Mouse (Mus musculus) embryo, embryonic 11 days (tissue): ENCODE data around the gene Ccdc186.

Source experiments
- DNase-seq: peaks from one replicate; pipeline ENCODE4 v3.0.0-alpha.2; 2015

Ccdc186 gene

DNA sequence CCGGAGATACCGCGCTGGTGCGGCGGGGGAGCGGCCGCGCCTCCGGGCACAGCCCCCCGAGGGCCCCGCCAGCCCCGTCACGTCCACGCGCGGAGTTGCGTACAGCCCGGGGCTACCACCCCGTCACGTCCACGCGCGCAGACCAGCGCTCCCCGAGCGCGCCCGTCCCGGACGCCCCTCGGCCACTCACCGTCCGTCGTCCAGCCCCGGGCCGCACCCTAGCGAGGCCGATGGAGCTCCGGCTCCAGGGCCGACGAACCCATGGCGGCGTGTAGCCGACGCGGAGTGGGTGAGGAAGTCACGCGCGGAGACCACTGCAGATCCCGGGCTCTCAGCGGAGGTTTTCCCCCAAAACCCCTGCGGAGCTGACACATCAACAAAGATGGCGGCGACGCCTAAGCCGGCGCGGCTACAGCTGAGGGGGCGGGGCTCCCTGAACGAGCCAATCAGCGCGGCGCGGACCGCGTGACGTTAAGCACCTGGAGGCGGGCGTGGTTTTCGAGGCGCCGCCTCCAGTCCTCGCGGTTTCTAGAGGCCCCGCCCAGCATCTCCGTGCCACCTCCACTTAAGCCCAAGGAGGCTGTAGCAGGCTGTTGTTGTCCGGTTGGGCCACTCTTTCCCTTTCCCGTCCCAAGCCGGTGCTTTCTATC, at the start of gene Ccdc186:
TSS of gene Ccdc186 (minus strand) at position 393 of the 650 bp plus-strand sequence.
- DNase-seq = peak; percentile 100

DNA sequence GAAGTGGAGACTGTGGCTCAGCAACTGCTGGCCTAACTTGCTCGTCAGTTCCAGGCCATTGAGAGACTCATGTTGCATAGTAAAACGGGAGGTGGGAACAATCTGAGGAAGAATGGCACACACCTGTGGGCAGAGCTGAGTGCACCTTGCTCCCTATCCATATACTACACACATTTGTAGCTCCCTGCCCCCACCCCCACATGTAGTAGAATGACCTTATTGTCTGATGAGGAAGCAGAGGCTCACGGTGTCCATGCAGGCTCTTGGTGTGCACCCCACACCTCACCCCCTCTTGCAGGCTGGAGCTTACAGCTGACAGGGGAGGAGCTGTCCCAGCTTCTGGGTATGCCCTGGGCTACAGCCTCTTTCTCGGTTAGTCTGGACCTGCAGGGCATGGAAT, 45.7 kb upstream of the Ccdc186 start:
- DNase-seq = no peak

DNA sequence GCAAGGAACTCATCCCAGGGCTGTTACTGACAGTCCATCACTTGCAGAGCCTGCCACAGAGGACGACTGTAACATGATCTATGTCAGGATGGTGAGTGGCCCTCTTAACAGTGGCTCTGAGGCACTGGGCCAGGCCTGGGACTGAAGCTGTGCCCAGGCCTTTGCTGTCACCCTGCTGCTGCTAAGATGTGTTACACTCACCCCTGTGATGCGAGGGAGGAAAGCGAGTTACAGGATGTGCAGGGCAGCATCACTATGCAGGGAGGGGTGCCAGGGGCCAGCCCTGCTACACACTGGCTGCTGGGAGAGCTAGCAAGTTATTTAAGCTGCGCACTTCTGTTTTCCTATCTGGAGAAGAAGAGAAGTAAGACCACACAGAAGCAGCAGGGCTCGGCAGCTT, 34.5 kb upstream of the Ccdc186 start:
- DNase-seq = peak; percentile 26

DNA sequence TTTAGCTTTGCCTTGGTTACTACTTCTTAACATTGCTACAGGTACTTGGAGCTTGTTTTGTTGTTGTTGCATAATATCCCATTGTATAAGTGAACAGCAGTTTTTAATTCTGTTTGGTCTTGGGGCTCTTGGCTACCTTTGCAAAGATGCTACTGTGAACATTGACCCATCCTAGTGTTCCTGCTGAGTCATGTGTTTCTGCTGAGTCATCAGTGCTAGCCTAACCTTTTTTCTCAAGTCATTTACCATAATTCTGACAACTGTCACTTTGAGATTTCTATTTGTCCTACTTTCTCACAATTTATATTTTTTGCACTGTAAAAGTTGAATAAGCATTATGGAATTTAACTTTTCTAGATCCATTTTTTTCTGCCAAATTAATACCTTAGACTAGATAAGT, 30.6 kb upstream of the Ccdc186 start:
- DNase-seq = no peak

DNA sequence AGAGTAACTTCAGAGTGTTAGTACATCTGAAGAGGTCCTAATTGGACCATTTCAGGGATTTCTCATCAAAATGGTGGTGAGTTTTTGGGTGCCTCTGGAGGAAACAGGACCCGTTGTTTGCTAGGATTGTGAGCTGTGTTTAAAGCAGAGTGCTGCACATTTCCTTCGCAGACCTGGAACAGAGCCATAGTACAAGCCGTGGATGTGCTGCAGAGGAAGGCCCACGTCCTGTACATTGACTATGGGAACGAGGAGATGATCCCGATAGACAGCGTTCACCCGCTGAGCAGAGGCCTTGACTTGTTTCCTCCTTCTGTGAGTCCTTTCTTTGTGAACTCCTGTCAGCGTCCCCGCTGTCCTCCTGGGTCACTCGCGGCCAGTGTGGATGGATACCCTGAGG, 21.0 kb upstream of the Ccdc186 start:
- DNase-seq = no peak

DNA sequence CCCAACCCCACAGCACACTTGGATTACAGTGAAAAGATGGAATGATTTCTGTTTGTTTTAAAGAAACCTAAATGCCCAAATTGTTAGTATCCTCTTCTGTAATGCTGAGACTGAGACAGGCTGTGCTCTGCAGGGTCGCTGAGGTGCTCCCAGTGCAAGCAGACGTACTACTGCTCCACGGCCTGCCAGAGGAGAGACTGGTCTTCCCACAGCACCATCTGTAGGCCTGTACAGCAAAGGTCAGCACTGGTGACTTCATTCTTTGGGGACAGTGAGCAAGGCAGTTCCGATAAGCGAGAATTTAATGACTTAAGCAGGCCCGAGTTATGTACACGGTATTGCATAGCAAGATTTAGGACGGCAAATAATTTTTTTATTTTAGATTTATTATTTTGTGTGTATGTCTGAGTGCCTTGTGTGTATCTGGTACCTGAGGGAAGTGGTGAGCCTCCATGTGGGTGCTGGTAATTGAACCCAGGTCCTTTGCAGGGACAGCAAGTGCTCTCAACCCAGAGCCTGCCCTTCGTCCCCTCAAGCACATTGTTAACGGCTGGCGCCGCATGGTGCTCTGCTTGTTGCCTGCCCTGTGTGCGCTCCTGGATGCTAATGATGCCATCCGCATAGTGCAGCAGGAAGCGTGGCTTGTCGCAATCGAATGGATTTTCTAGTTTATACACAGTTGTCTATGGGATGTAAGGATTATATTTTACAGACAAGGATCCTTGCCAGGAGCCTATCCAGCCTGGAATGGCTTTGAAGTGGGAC, 17.1 kb upstream of the Ccdc186 start:
- peak; percentile 34 for DNase-seq

DNA sequence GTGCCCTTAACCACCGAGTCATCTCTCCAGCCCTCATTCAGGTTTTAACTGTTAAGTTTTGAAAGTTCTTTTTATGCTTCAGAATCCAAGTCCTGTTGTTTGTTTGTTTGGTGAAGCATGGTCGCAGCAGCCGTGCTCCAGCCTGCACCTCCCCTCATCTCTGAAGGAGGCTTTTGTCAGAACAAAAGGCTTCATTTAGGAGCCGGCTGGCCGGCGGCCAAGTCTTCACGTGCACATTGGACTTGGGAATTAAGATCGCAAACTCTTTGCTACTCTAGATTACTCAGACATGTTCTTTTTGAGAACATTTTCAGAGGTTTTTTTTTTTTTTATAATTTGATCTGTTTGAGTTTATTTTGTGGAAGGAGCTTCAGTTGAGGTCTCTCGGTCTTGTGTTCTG, 13.3 kb upstream of the Ccdc186 start:
- DNase-seq = peak; percentile 44

DNA sequence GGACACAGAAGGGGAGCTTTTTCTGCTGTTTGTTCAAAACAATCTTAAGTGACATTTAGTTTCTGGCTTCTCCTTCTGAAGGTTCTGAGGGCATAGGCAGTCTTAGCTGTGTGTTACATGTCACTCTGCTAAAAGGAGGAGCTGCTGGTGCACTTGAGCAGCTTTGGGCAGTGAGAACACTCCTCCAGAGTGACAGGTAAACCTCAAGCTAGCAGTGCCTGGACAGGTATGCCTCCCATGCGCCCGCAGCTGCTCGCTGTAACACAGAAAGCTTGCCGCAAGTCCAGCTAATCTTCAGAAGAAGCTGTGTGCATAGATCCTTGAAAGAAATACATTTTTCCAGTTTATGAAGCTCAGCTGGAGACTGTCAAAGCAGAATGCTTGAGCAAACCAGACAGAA, 8.2 kb upstream of the Ccdc186 start:
- DNase-seq = no peak

DNA sequence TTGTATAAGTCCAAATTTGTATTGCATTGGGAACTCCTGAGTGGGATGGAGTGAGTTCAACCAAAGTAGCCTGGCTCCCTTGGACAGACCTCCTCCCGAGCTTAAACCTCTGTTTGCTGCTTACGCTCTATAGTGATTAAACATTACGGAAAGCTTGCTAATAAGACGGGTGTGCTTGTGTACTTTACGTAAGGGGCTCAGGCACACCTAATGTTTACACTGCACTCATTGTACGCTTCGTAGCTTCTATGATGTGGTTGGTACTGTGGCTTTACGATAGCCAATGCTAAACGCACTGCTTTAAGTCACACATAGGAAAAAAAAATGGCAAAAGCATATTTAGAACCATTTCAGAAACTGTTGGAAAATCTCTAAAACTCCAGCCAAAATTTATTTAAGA, 7.3 kb upstream of the Ccdc186 start:
- DNase-seq = no peak

DNA sequence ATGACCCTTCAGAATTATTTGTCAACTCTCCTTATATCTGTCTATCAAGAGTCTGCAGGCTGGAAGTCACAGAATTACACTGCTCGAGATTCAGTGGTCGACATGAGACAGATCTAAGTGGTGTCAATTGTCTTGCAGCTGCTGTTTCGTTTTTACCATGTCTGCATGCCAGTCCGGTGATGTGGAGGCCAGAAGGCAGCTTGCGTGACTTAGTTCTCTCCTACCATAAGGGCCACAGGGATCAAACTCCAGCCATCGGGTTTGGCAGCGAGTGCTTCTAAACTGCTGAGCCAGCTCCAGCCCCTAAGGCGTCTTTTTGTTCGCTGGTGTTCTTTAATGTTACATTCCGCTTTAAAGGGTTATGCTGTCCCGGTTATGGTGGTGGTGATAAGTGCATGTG, 6.3 kb upstream of the Ccdc186 start:
- DNase-seq = no peak

DNA sequence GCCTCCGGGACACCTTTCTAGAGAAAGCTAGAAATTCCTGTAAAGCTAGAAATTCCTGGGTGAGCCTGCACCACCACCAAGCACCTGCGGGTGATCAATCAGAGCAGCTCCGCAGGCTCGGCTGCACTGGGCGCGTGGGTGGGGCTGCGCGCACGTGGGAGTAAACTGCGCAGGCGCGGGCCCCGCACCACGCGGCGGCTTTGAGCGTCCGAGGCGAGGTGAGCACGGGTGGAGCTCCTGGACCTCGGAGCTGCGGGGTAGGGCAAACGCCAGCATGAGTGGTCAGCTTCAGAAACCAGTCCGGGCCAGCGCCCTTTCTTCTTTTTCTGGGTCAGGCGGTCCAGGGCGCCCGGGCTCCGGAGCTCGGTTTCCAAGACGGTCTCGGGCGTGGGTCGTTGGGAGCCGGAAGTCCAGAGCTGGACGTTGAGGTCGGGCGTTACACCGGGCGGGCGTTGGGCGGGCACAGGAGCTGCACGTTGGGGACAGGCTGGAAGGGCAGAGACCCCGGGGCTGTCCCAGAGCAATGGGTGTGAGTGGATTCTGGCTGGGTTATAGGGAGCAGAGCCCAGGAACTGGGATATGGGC, 4.1 kb upstream of the Ccdc186 start, which contains the start of gene Tdrd1:
TSS of gene Tdrd1 (plus strand) at position 163 of the 585 bp plus-strand sequence.
- DNase-seq = peak; percentile 52

DNA sequence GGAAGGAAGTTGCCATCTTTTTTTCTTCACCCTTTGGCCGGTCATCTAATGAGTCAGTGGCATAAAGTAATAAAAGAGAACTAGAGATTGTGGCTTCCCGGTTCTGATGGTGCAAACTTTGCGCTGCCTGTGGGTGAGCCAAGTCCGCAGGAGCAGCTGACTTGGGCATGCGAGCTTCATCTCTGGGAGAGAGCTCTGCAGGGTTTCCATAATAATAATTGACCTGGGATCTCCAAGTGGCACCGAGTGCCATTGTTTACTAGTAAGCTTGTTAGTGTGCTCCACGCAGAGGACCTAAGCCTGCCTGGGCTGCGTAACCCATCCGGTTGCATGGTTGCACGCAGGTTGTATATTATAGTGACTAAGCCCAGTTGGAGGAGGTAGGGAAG, 452 bp upstream of the Ccdc186 start:
- no peak for DNase-seq

DNA sequence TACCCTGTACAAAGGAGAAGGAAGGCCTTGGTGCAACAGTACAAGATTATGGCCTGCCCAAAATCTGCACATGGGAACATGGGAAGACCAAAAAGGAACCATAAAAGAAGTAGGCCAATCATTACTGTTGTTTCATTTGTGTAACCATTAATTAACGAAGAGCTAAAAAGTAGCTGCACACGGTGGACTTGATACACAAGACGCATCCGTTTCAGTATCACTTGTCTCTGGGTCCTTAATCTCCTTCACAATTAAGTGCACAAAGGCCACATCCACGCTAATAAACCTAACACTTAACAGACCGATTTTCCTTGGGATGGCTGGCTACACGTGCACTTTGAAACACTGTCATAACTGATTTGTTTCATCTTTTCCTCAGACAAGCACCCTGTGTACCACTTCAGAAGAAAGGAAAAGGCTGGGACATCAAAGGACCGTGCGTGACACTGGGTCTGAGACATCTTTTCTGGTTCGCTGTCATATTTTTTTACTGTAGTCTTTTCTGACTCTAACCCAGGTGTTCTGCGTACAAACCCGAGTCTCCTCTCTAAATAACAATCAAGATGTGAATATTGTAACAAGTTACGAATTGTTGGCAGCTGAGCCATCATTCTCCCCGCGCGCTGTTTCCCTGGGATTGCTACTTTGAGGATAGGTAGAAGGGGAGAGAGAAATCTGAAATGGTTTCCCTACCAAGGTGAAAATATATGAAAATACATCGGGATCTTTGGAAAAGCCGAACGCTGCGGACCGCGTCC, 771 bp downstream of the Ccdc186 start:
- no peak for DNase-seq

DNA sequence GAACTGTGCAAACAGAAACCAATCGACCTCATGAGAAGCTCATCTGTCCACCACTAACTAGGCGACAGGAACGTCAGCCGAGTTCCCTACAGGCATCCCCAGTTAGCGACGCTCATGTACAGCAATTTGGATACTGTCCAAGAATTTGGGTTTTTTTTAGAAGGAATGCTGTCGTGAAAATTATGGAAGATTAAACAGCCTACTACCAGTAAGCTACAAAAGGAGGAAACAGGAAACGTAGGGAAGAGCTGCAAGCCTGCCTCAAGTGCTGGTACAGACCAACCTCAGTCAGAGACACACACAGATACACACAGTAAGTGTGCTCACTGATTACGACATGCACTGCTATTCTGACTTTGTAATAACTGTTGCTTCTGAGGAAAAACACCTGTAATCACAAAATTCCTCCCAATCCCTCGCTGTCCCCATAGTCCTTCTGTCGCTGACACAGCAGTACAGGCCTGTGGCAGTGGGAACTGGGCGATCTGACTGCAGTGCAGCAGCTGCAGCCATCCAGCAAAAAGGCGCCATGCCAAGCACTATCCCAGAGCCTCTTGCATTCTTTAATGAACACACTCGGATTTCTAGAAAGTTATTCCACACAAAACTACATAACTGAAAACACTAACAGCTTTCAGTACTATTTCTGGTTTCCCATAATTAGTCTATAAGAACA, 4.0 kb downstream of the Ccdc186 start:
- DNase-seq = no peak

DNA sequence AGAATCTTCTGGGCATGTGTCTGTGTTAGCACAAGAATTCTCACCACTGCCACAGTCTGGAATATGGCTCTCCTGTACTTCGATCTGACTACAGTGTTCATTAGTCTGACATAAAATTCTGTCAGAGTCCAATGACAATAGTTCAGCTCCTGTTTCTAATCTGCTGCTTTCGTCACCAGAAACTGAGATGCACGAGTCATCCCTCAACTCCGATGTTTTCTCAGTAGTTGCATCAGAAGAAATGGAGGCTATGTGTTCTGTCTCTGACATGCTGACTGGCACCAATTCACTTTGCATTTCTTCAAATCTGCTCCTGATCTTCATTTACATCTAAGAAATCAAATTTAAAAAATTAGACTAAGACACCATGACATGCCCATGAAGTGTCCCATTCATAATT, 8.6 kb downstream of the Ccdc186 start:
- DNase-seq = no peak

DNA sequence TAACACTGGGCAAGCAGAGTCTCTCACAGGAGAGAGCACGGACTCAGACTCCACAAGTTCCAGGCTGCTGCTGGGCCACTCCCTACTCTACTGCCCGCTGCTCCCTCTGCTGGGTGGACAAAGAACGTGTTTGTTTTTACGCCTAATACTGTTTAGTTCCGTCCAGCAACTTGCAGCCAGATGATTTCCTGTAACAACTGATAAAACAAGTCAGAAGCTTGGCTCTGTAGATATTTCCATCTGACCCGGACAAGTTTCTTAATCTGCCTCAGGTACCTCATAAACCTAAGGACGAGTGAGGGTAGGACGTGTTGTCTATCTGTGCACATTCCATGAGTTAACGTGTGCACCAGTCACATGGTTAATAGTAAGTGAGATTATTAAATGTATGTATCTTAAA, 10.4 kb downstream of the Ccdc186 start:
- peak; percentile 71 for DNase-seq

DNA sequence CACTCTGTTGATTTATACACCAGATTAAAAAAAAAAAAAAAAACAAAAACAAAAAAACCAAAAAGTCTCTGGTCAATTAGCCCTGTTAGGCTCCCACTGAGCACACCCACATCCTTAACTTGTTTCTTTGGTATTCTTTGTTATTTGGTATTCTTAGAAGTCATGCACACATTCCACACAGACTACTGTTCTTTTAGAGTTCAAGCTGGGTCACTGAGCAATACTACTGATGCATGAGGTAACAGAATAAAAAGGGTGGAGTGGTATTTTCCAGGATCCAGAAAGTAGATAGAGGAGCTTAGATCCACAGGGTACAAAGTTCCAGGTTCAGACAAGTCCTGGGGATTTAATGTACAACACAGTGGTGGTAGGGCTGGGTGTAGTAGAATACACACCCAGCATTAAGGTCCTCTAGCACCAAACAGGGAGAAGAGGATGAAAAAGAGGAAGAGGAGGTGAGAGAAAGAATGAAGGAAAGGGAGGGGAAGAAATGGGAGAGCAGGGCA, 11.3 kb downstream of the Ccdc186 start:
- no peak for DNase-seq

DNA sequence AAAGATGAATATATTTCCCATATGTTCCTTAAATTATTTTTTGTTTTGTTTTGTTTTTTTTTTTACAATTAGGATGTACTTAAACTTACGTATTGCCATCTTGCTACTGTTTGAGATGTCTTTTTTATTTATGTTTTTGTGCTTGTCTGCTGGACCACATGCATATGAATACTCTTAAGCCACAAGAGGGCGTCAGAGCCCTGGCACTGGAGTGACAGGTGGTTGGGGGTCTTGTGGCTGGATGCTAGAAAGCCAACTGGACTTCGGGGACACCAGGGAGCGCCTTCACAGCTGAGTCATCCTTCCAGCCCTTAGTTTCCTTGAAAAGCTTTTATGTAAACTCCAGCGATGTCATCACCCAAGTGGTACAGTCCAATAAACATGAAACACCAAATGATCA, 13.2 kb downstream of the Ccdc186 start:
- DNase-seq = peak; percentile 77

DNA sequence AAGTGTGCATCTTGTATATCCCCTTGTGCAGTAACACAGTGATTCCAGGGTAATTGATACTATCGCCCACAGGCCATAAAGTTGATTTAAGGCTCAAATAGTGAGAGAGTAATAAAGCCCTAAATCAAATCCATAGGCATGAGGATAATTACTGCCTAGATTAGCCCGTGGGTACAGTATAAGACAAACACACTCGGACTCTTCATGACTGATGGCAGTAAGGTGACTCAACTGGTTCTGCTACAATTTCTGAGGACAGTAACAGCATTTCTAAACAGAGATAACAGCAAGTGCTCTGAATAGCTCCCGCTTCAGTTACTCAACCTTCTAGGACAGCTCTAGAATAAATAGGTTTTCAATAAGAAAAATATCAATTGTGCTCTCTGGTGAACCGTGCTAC, 14.9 kb downstream of the Ccdc186 start:
- no peak for DNase-seq

DNA sequence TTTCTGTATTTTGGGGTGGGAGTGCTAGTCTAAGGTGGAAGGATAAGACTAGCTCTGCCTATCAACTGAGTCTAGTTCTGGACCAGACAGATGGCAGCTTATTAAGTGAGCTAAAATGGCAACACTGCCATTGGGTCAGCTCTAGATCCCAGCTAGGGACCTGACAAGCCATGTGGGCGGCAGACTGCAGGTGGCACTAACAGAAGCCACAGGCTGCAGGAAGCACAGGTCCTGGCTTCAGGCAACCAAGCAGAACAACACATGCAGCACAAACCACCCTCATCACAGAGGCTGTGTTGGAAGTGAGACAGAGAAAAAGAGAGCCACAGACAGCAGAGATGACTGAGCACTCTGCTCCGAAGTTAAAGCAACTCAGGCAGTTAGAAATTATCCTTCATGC, 16.6 kb downstream of the Ccdc186 start:
- no peak for DNase-seq

DNA sequence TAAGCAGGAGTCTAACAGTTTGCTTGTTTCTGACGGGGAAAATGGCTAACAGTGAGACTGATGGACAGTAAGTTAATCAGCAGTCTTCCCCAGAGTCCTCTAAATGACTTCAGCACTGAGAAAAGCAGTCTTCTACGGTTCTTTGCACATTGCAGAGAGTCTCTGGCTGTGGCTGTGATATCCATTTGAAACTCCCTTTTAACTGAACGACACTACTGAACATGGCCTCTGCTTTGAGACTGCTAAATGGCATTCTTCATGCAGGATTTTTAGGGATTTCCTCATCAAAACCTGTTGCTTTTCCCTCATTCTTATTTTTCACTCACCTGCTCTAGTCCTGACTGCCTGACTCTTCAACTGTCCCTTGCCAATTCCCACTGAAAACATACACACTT, 19.6 kb downstream of the Ccdc186 start:
- DNase-seq = no peak

DNA sequence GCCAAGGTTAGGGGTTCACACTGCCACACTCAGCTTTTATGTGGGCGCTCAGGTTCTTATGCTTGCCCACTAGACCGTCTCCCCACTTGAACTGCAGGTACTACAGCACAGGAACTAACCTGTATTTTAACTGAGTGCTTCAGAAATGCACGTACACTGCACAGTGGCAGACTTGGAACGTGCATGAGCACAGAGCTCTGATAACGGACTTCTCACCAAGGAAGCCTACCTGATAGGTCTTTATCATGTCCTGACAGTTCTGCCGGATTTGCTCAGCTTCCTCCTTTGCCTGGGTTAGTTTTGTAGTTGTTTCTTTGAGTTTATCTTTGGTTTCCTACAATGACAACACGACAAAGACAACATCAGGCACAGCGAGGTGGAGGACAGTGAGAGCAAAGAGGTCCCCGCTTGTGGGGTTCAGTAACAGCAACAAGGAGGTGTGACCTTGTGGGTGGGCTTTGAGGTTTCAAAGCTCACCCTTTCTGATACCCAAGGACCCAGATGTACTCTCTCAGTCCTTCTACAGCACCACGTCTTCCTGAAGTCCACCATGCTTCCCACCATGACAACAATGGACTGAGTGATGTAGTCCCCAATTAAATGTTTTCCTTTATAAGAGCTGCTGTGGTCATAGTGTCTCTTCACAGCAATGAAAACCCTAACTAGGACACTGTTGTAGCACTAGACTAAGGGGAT, 20.2 kb downstream of the Ccdc186 start:
- DNase-seq = no peak
